Comparison of ENCODE assay signal across 13 mouse cellular contexts in the genomic region with DNA sequence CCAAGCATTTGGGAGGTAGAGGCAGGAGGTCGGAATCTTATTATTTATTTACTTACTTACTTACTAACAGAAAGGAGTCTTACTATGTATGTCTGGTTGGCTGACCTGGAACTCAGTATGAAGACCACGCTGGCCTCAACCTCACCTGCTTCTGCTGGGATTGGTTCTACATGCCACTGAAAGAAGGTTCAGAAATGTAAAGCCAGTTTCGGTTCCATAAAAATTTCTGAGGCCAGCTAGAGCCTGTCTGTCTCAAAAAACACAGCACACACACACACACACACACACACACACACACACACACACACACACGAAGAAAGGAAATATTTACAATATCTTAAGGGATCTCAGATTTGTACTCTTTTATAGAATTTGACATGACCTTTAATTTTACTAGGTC. TPM values are rescaled to one million over a fixed set of nuclear protein-coding genes. Genes with fewer than 3 reads are reported as not detected.
"Had no signal": no experiment of that assay in that cellular context is flagged by ENCODE, and none has a peak within 500 bp of the region (broad histone marks: within the 10 kb centered on the region; RNA-seq: fewer than 3 reads in every experiment).

No protein-coding gene starts in this region.

- DNase-seq: liver, postnatal 0 days; lung, adult 2 months; lung, postnatal 4 days; right cerebral cortex, postnatal 14 days; thymus, adult 18-20 months; thymus, postnatal 14 days; thymus, postnatal 36 days had no signal

- H3K27me3 ChIP-seq: midbrain, embryonic 15.5 days had no signal

- ATAC-seq: liver, postnatal 0 days; lung, postnatal 0 days; midbrain, embryonic 13.5 days; midbrain, embryonic 15.5 days had no signal

RNA-seq across cellular contexts. Expression of a gene that starts 8.4 kb away (rescaled TPM):
- total RNA-seq: midbrain, postnatal 0 days; monocyte, adult 5-6 weeks; neutrophil, adult 5-6 weeks had no signal

RNA-seq across cellular contexts. Expression of a gene that starts 46.0 kb away (rescaled TPM):
- total RNA-seq: midbrain, postnatal 0 days; monocyte, adult 5-6 weeks; neutrophil, adult 5-6 weeks had no signal
